Mouse (Mus musculus): Measurements from ENCODE around the gene Itpkb.

DNA sequence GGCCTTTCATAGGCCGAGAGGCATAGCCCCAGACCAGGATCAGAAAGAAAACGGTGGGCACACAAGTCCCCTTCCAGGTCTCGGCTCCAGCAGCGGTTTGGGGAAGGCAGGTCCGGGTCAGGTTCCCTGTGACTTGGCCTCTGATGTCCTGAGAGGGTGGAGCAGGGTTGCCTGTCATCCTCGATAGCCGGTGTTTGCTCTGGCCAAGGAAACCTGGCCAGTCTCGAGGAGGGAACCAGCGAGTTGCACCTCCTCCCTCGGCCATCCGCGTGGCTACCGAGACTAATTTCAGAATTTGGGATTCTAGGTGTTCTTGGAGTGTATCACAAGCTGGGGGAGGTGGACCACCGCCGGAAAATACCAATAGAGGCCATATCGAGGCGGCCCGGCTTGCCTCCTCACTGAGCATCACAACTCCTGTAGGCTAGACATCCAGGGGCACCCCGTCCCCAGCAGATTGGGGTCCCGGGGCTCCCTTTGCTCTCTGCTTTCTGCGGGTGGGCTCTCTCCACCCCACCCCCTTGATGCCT is 1.3 kb downstream of the Itpkb start:
- no peak for TF ChIP-seq CTCF (IDR thresholded peaks at IDR 0.05; ENCODE audit: low read depth)
- TF ChIP-seq EP300 (IDR thresholded peaks at IDR 0.05; ENCODE audit: low read depth) = no peak
